Mouse (Mus musculus) E14TG2a.4 (cell line): Measurements from ENCODE around the gene Usf1.

ENCODE experiments used
- CTCF ChIP-seq: conservative IDR thresholded peaks from 2 replicates; pipeline ENCODE4 v1.5.1; 2014; ENCODE audit warnings: low read length
- NANOG ChIP-seq: IDR thresholded peaks from 2 replicates; pipeline ENCODE4 v1.6.1; 2014; ENCODE audit warnings: borderline replicate concordance, low read length, mixed read lengths
- POU5F1 ChIP-seq: IDR thresholded peaks from 2 replicates; pipeline ENCODE4 v1.6.1; 2014; ENCODE audit warnings: low read length, borderline replicate concordance

DNA sequence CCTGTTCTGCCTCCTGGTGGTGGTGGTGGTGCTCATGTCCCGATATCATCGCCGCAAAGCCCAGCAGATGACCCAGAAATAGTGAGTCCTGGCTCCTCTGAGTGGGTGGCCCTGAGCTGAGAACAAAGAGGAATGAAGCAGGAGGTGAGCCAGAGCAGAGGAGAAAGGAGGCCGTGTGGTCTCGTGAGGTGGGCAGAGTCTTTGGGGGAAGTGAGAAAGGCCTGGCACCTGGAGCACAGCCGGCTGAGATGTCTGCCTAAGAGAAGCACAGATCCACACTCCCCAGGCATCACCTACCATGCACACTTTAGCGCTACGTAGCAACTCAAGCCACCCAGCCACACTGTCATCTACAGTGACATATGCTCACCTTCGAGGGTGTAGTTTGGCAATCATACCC, 25.9 kb upstream of the Usf1 start:
- TF ChIP-seq CTCF (peak; percentile 29), NANOG (no peak), POU5F1 (no peak)
